Mouse (Mus musculus): ENCODE results near the gene Acap1. TPM values are rescaled to one million over a fixed set of nuclear protein-coding genes. Genes with fewer than 3 reads are reported as not detected.

Acap1 gene
- polyA plus RNA-seq, 1 experiment from 2014 or later = 1.0 TPM

- Histone ChIP-seq H3K9me3 (replicated peaks) (no peaks in the 10 kb centered on the region), H3K36me3 (peaks cover 35% of the 10 kb centered on the region), H3K4me1 (peaks cover 33% of the 10 kb centered on the region), H3K4me3 (no peak overlapping the region), H3K27ac (replicated peaks) (peak overlapping the region; percentile 14; the same call in 1 of the 2 replicates), H3K27me3 (ENCODE audit: low read depth, poor library complexity, severe bottlenecking) (peaks cover 31% of the 10 kb centered on the region)
- WGBS = 80% methylated on average over 7 of the region's 7 CpGs
- DNase-seq (ENCODE audit: low spot score) = no peak
Measured at GRCm38 (mm10) chr11:69853994-69854393, 41.3 kb downstream of the Acap1 start.

GRCm38 (mm10) chr11:69850754-69851153, 44.6 kb downstream of the Acap1 start:
- peaks cover 50% of the 10 kb centered on the region for H3K36me3 ChIP-seq
- H3K27me3 ChIP-seq (ENCODE audit: low read depth, poor library complexity, severe bottlenecking) = peaks cover 3% of the 10 kb centered on the region; the same call in 1 of the 2 replicates
- H3K27ac ChIP-seq (replicated peaks) = no peak overlapping the region
- H3K9me3 ChIP-seq (replicated peaks) = no peaks in the 10 kb centered on the region
- H3K4me1 ChIP-seq = peaks cover 52% of the 10 kb centered on the region
- H3K4me3 ChIP-seq = no peak overlapping the region
- 85% methylated on average over 8 of the region's 8 CpGs for WGBS
- no peak for DNase-seq (ENCODE audit: low spot score)

GRCm38 (mm10) chr11:69849884-69850283, 45.5 kb downstream of the Acap1 start:
- Histone ChIP-seq H3K27me3 (ENCODE audit: low read depth, poor library complexity, severe bottlenecking) (no peaks in the 10 kb centered on the region), H3K27ac (replicated peaks) (no peak overlapping the region), H3K36me3 (peaks cover 50% of the 10 kb centered on the region), H3K4me3 (no peak overlapping the region), H3K9me3 (replicated peaks) (no peaks in the 10 kb centered on the region), H3K4me1 (peaks cover 51% of the 10 kb centered on the region)
- DNase-seq (ENCODE audit: low spot score) = no peak
- WGBS = 96% methylated on average over 15 of the region's 15 CpGs

GRCm38 (mm10) chr11:69849128-69849527, 46.2 kb downstream of the Acap1 start:
- no peak for DNase-seq (ENCODE audit: low spot score)
- Histone ChIP-seq H3K4me1 (peaks cover 48% of the 10 kb centered on the region), H3K4me3 (no peak overlapping the region), H3K27me3 (ENCODE audit: low read depth, poor library complexity, severe bottlenecking) (no peaks in the 10 kb centered on the region), H3K36me3 (peaks cover 50% of the 10 kb centered on the region), H3K27ac (replicated peaks) (no peak overlapping the region), H3K9me3 (replicated peaks) (no peaks in the 10 kb centered on the region)
- 91% methylated on average over 9 of the region's 9 CpGs for WGBS

GRCm38 (mm10) chr11:69848021-69848420, 47.3 kb downstream of the Acap1 start:
- WGBS = 92% methylated on average over 6 of the region's 6 CpGs
- Histone ChIP-seq H3K9me3 (replicated peaks) (no peaks in the 10 kb centered on the region), H3K27ac (replicated peaks) (peak overlapping the region; percentile 98), H3K4me3 (peak overlapping the region; percentile 79), H3K36me3 (peaks cover 50% of the 10 kb centered on the region), H3K27me3 (ENCODE audit: low read depth, poor library complexity, severe bottlenecking) (no peaks in the 10 kb centered on the region), H3K4me1 (peaks cover 44% of the 10 kb centered on the region)
- no peak for DNase-seq (ENCODE audit: low spot score)

GRCm38 (mm10) chr11:69846738-69847688, 48.3 kb downstream of the Acap1 start:
- Histone ChIP-seq H3K36me3 (peaks cover 45% of the 10 kb centered on the region), H3K9me3 (replicated peaks) (no peaks in the 10 kb centered on the region), H3K4me3 (peak overlapping the region; percentile 79), H3K27ac (replicated peaks) (peak overlapping the region; percentile 98), H3K4me1 (peaks cover 42% of the 10 kb centered on the region), H3K27me3 (ENCODE audit: low read depth, poor library complexity, severe bottlenecking) (no peaks in the 10 kb centered on the region)
- DNase-seq (ENCODE audit: low spot score) = no peak
- WGBS = 13% methylated on average over 37 of the region's 37 CpGs

GRCm38 (mm10) chr11:69846198-69846680, 49.1 kb downstream of the Acap1 start, which contains the start of gene Plscr3:
Gene Plscr3, plus strand, starts transcription at chr11:69846376.
- Histone ChIP-seq H3K27ac (replicated peaks) (peak within 1 kb of the TSS; percentile 98), H3K4me3 (peak within 1 kb of the TSS; percentile 79), H3K4me1 (peaks cover 39% of the 10 kb centered on the region), H3K27me3 (ENCODE audit: low read depth, poor library complexity, severe bottlenecking) (no peaks in the 10 kb centered on the region), H3K36me3 (peaks cover 37% of the 10 kb centered on the region), H3K9me3 (replicated peaks) (no peaks in the 10 kb centered on the region)
- peak; percentile 96 for DNase-seq (ENCODE audit: low spot score)
- under 1% methylated on average over 37 of the region's 38 CpGs for WGBS

- DNase-seq (ENCODE audit: low spot score) = no peak
- WGBS = 5% methylated on average over 7 of the region's 7 CpGs
Measured at GRCm38 (mm10) chr11:69838714-69839104, 56.6 kb downstream of the Acap1 start.

GRCm38 (mm10) chr11:69837952-69838713, 57.2 kb downstream of the Acap1 start, which contains the start of gene Tmem256:
Gene Tmem256, plus strand, starts transcription at chr11:69838514.
- H3K27ac ChIP-seq (replicated peaks) = peak within 1 kb of the TSS; percentile 93
- peaks cover 35% of the 10 kb centered on the region for H3K27me3 ChIP-seq (ENCODE audit: low read depth, poor library complexity, severe bottlenecking)
- peak within 1 kb of the TSS; percentile 86 for H3K4me3 ChIP-seq
- WGBS = under 1% methylated on average over 34 of the region's 34 CpGs
- peaks cover 9% of the 10 kb centered on the region for H3K36me3 ChIP-seq
- peaks cover 60% of the 10 kb centered on the region for H3K4me1 ChIP-seq
- no peaks in the 10 kb centered on the region for H3K9me3 ChIP-seq (replicated peaks)
- DNase-seq (ENCODE audit: low spot score) = peak; percentile 97

More at GRCm38 (mm10) chr11:69838714-69839104, 56.6 kb downstream of the Acap1 start:
- H3K4me1 ChIP-seq = peaks cover 57% of the 10 kb centered on the region
- H3K36me3 ChIP-seq = peaks cover 3% of the 10 kb centered on the region
- peak overlapping the region; percentile 93 for H3K27ac ChIP-seq (replicated peaks)
- no peaks in the 10 kb centered on the region for H3K9me3 ChIP-seq (replicated peaks)
- H3K4me3 ChIP-seq = peak overlapping the region; percentile 86
- peaks cover 29% of the 10 kb centered on the region for H3K27me3 ChIP-seq (ENCODE audit: low read depth, poor library complexity, severe bottlenecking)

GRCm38 (mm10) chr11:69837604-69837951, 57.8 kb downstream of the Acap1 start, which contains the start of gene Nlgn2:
Gene Nlgn2, minus strand, starts transcription at chr11:69837784.
- Histone ChIP-seq H3K9me3 (replicated peaks) (no peaks in the 10 kb centered on the region), H3K36me3 (peaks cover 14% of the 10 kb centered on the region), H3K4me1 (peaks cover 60% of the 10 kb centered on the region), H3K4me3 (peak within 1 kb of the TSS; percentile 86), H3K27me3 (ENCODE audit: low read depth, poor library complexity, severe bottlenecking) (peaks cover 40% of the 10 kb centered on the region), H3K27ac (replicated peaks) (peak within 1 kb of the TSS; percentile 93)
- WGBS = under 1% methylated on average over 32 of the region's 32 CpGs
- DNase-seq (ENCODE audit: low spot score) = no peak

- peak overlapping the region; percentile 93 for H3K27ac ChIP-seq (replicated peaks)
- peaks cover 21% of the 10 kb centered on the region for H3K36me3 ChIP-seq
- peak overlapping the region; percentile 86 for H3K4me3 ChIP-seq
- peak; percentile 59 for DNase-seq (ENCODE audit: low spot score)
- peaks cover 44% of the 10 kb centered on the region for H3K27me3 ChIP-seq (ENCODE audit: low read depth, poor library complexity, severe bottlenecking)
- H3K9me3 ChIP-seq (replicated peaks) = no peaks in the 10 kb centered on the region
- WGBS = 1% methylated on average over 52 of the region's 52 CpGs
- H3K4me1 ChIP-seq = peaks cover 65% of the 10 kb centered on the region
Measured at GRCm38 (mm10) chr11:69836703-69837576, 58.4 kb downstream of the Acap1 start.

GRCm38 (mm10) chr11:69835966-69836335, 59.4 kb downstream of the Acap1 start:
- Histone ChIP-seq H3K4me1 (peaks cover 73% of the 10 kb centered on the region), H3K36me3 (peaks cover 30% of the 10 kb centered on the region), H3K27me3 (ENCODE audit: low read depth, poor library complexity, severe bottlenecking) (peaks cover 44% of the 10 kb centered on the region), H3K27ac (replicated peaks) (peak overlapping the region; percentile 93), H3K9me3 (replicated peaks) (no peaks in the 10 kb centered on the region), H3K4me3 (peak overlapping the region; percentile 86)
- WGBS = 0% methylated on average over 4 of the region's 4 CpGs
- peak; percentile 46 for DNase-seq (ENCODE audit: low spot score)
